Comparison of ENCODE assay signal across 28 mouse cellular contexts in genomic region chr7:30683425-30683824, GRCm38 (mm10). TPM values are rescaled to one million over a fixed set of nuclear protein-coding genes. Genes with fewer than 3 reads are reported as not detected.
"Had no signal": no experiment of that assay in that cellular context is flagged by ENCODE, and none has a peak within 500 bp of the region (broad histone marks: within the 10 kb centered on the region; RNA-seq: fewer than 3 reads in every experiment).

No protein-coding gene starts in this region.

- DNase-seq: liver, postnatal 0 days; lung, adult 2 months; lung, postnatal 14 days; lung, postnatal 36 days; midbrain, embryonic 14.5 days; retina, postnatal 1 day; right cerebral cortex, adult 18-20 months; right cerebral cortex, postnatal 25 days; right cerebral cortex, postnatal 4 days; spleen, adult 18-20 months; thymus, adult 18-20 months; thymus, postnatal 14 days; thymus, postnatal 36 days had no signal

- H3K4me1 ChIP-seq: liver, embryonic 15.5 days; lung, embryonic 15.5 days; neural tube, embryonic 13.5 days; neural tube, embryonic 15.5 days had no signal

- ATAC-seq: liver, postnatal 0 days; lung, postnatal 0 days; midbrain, embryonic 16.5 days had no signal

- H3K27ac ChIP-seq: liver, embryonic 15.5 days; lung, embryonic 15.5 days; macrophage; neural tube, embryonic 13.5 days; neural tube, embryonic 15.5 days had no signal

- H3K4me2 ChIP-seq: liver, embryonic 15.5 days; lung, embryonic 15.5 days; midbrain, embryonic 11.5 days; neural tube, embryonic 13.5 days; neural tube, embryonic 15.5 days had no signal

- H3K4me3 ChIP-seq: liver, embryonic 15.5 days; lung, embryonic 15.5 days; megakaryocyte, embryonic 14.5 days; myocyte; neural tube, embryonic 13.5 days; neural tube, embryonic 15.5 days had no signal

- H3K9me3 ChIP-seq: liver, embryonic 15.5 days; lung, embryonic 15.5 days; megakaryocyte, embryonic 14.5 days; neural tube, embryonic 13.5 days; neural tube, embryonic 15.5 days had no signal

- H3K36me3 ChIP-seq: liver, embryonic 15.5 days; lung, embryonic 15.5 days; neural tube, embryonic 13.5 days; neural tube, embryonic 15.5 days had no signal

- H3K27me3 ChIP-seq: liver, embryonic 15.5 days; megakaryocyte, embryonic 14.5 days had no signal

- H3K9ac ChIP-seq: liver, embryonic 15.5 days; liver, postnatal 0 days; lung, embryonic 15.5 days; neural tube, embryonic 13.5 days; neural tube, embryonic 15.5 days had no signal

RNA-seq across cellular contexts. Expression of gene Pmis2, which starts 12.0 kb away (rescaled TPM):
- polyA plus RNA-seq: liver, embryonic 15.5 days; liver, postnatal 0 days; lung, adult 2 months; lung, embryonic 15.5 days; lung, postnatal 0 days; macrophage; midbrain, embryonic 11.5 days; midbrain, embryonic 14.5 days; midbrain, embryonic 16.5 days; myocyte; neural tube, embryonic 11.5 days; neural tube, embryonic 13.5 days; neural tube, embryonic 15.5 days; small intestine, adult 2 months; stomach, embryonic 14.5 days; stomach, embryonic 16.5 days; thymus, postnatal 0 days had no signal

RNA-seq across cellular contexts. Expression of gene 2200002J24Rik, which starts 15.3 kb away (rescaled TPM):
- polyA plus RNA-seq: lung, adult 2 months; macrophage; midbrain, embryonic 11.5 days; midbrain, embryonic 14.5 days; midbrain, embryonic 16.5 days; myocyte; neural tube, embryonic 13.5 days; neural tube, embryonic 15.5 days had no signal

RNA-seq across cellular contexts. Expression of gene Atp4a, which starts 28.6 kb away (rescaled TPM):
- polyA plus RNA-seq: lung, adult 2 months; lung, postnatal 0 days; macrophage; myocyte had no signal
